Mouse (Mus musculus): Measurements from ENCODE around the gene Kdm6b. TPM values are rescaled to one million over a fixed set of nuclear protein-coding genes. Genes with fewer than 3 reads are reported as not detected.

The Kdm6b gene
- polyA plus RNA-seq, 1 experiment from 2014 or later: 22.0 TPM

- no peak overlapping the region for H3K27ac ChIP-seq (replicated peaks in 1 of 2; ENCODE audit: control insufficient read depth in 1 of 2, insufficient read depth in 1 of 2, low read depth in 2 of 2, low read length in 2 of 2)
- peaks cover 4% of the 10 kb centered on the region; the same call in 1 of the 2 replicates for H3K36me3 ChIP-seq (ENCODE audit: control insufficient read depth, insufficient read depth, low read length)
- WGBS: 47% methylated on average over 10 of the region's 10 CpGs
- H3K4me1 ChIP-seq (ENCODE audit: control insufficient read depth in 2 of 2, insufficient read depth in 2 of 2, low read length in 2 of 2): peaks cover 0 to 4% of the 10 kb centered on the region in 2 experiments; a peak in 1 of 4 replicates
- no peaks in the 10 kb centered on the region for H3K27me3 ChIP-seq (ENCODE audit: control insufficient read depth, insufficient read depth, low read length)
- H3K9ac ChIP-seq (ENCODE audit: low read length): no peak overlapping the region
- no peak overlapping the region for H3K4me2 ChIP-seq (ENCODE audit: low read length)
- no peaks in the 10 kb centered on the region for H3K9me3 ChIP-seq (ENCODE audit: control insufficient read depth, low read length)
- H3K4me3 ChIP-seq (ENCODE audit: control insufficient read depth in 1 of 2, insufficient read depth in 1 of 2, low read depth in 1 of 2, low read length in 2 of 2): no peak overlapping the region
- ATAC-seq (ENCODE audit: insufficient number of reproducible peaks, insufficient read depth, low FRiP score, low read depth): no peak
Observed at GRCm38 (mm10) chr11:69390400-69391034, 23.0 kb downstream of the Kdm6b start.

GRCm38 (mm10) chr11:69389531-69390399 lies 23.7 kb downstream of the Kdm6b start:
- no peak overlapping the region for H3K4me3 ChIP-seq (ENCODE audit: control insufficient read depth in 1 of 2, insufficient read depth in 1 of 2, low read depth in 1 of 2, low read length in 2 of 2)
- no peaks in the 10 kb centered on the region for H3K27me3 ChIP-seq (ENCODE audit: control insufficient read depth, insufficient read depth, low read length)
- H3K36me3 ChIP-seq (ENCODE audit: control insufficient read depth, insufficient read depth, low read length): peaks cover 4% of the 10 kb centered on the region; the same call in 1 of the 2 replicates
- no peaks in the 10 kb centered on the region for H3K9me3 ChIP-seq (ENCODE audit: control insufficient read depth, low read length)
- WGBS: 68% methylated on average over 14 of the region's 14 CpGs
- no peak overlapping the region for H3K9ac ChIP-seq (ENCODE audit: low read length)
- no peak overlapping the region for H3K27ac ChIP-seq (replicated peaks in 1 of 2; ENCODE audit: control insufficient read depth in 1 of 2, insufficient read depth in 1 of 2, low read depth in 2 of 2, low read length in 2 of 2)
- no peak overlapping the region for H3K4me2 ChIP-seq (ENCODE audit: low read length)
- peaks cover 0 to 4% of the 10 kb centered on the region in 2 experiments; a peak in 1 of 4 replicates for H3K4me1 ChIP-seq (ENCODE audit: control insufficient read depth in 2 of 2, insufficient read depth in 2 of 2, low read length in 2 of 2)
- ATAC-seq (ENCODE audit: insufficient number of reproducible peaks, insufficient read depth, low FRiP score, low read depth): no peak

DNA sequence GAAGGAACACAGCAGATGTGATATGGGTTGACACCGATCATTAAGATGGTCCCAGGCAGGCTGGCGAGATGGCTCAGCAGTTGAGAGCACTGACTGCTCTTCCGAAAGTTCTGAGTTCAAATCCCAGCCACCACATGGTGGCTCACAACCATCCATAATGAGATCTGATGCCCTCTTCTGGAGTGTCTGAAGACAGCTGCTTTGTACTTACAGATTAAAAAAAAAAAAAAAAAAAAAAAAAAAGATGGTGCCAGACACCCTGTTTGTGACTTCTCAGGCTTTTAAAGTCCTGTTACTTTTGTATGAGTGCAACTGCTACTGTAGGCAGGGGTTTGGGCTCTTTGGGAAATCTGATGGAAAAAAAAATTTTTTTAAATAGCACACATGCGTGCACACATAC lies 24.8 kb downstream of the Kdm6b start:
- peaks cover 4% of the 10 kb centered on the region; the same call in 1 of the 2 replicates for H3K36me3 ChIP-seq (ENCODE audit: control insufficient read depth, insufficient read depth, low read length)
- no peaks in the 10 kb centered on the region for H3K9me3 ChIP-seq (ENCODE audit: control insufficient read depth, low read length)
- H3K4me1 ChIP-seq (ENCODE audit: control insufficient read depth in 2 of 2, insufficient read depth in 2 of 2, low read length in 2 of 2): no peaks in the 10 kb centered on the region; a peak in 1 of 4 replicates
- H3K27me3 ChIP-seq (ENCODE audit: control insufficient read depth, insufficient read depth, low read length): no peaks in the 10 kb centered on the region
- H3K27ac ChIP-seq (replicated peaks in 1 of 2; ENCODE audit: control insufficient read depth in 1 of 2, insufficient read depth in 1 of 2, low read depth in 2 of 2, low read length in 2 of 2): no peak overlapping the region
- H3K4me2 ChIP-seq (ENCODE audit: low read length): no peak overlapping the region
- H3K4me3 ChIP-seq (ENCODE audit: control insufficient read depth in 1 of 2, insufficient read depth in 1 of 2, low read depth in 1 of 2, low read length in 2 of 2): no peak overlapping the region
- 95% methylated on average over 4 of the region's 4 CpGs for WGBS
- no peak for ATAC-seq (ENCODE audit: insufficient number of reproducible peaks, insufficient read depth, low FRiP score, low read depth)
- no peak overlapping the region for H3K9ac ChIP-seq (ENCODE audit: low read length)

- 70% methylated on average over 7 of the region's 7 CpGs for WGBS
- no peak for ATAC-seq (ENCODE audit: insufficient number of reproducible peaks, insufficient read depth, low FRiP score, low read depth)
- H3K9me3 ChIP-seq (ENCODE audit: control insufficient read depth, low read length): no peaks in the 10 kb centered on the region
- H3K27ac ChIP-seq (replicated peaks in 1 of 2; ENCODE audit: control insufficient read depth in 1 of 2, insufficient read depth in 1 of 2, low read depth in 2 of 2, low read length in 2 of 2): no peak overlapping the region
- no peak overlapping the region for H3K9ac ChIP-seq (ENCODE audit: low read length)
- no peaks in the 10 kb centered on the region for H3K27me3 ChIP-seq (ENCODE audit: control insufficient read depth, insufficient read depth, low read length)
- peaks cover 4 to 6% of the 10 kb centered on the region in 2 experiments; a peak in 2 of 4 replicates for H3K4me1 ChIP-seq (ENCODE audit: control insufficient read depth in 2 of 2, insufficient read depth in 2 of 2, low read length in 2 of 2)
- no peak overlapping the region for H3K4me2 ChIP-seq (ENCODE audit: low read length)
- no peak overlapping the region for H3K4me3 ChIP-seq (ENCODE audit: control insufficient read depth in 1 of 2, insufficient read depth in 1 of 2, low read depth in 1 of 2, low read length in 2 of 2)
- no peaks in the 10 kb centered on the region for H3K36me3 ChIP-seq (ENCODE audit: control insufficient read depth, insufficient read depth, low read length)
Observed at GRCm38 (mm10) chr11:69386758-69387157, 26.7 kb downstream of the Kdm6b start.

DNA sequence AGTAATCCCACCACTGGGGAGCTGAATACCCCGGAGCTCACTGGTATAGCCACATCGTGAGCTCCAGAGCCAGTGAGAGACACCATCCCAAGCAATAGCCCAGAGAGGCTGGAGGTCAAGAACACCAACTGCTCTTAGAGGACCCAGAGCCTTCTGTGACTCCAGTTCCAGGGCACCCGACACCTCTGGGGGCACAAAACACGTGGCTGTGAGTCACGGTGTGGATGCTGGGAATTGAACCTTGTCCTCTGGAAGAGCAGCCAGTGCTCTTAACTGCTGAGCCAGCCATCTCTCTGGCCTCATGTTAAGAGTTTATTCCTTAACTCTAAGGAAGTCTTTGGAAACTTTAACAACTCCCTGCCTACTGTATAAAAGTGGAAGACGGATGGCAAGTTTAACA lies 28.5 kb downstream of the Kdm6b start:
- no peak for ATAC-seq (ENCODE audit: insufficient number of reproducible peaks, insufficient read depth, low FRiP score, low read depth)
- Histone ChIP-seq H3K9me3 (ENCODE audit: control insufficient read depth, low read length) (no peaks in the 10 kb centered on the region), H3K4me1 (ENCODE audit: control insufficient read depth in 2 of 2, insufficient read depth in 2 of 2, low read length in 2 of 2) (peaks cover 7 to 16% of the 10 kb centered on the region in 2 experiments; a peak in 2 of 4 replicates), H3K27me3 (ENCODE audit: control insufficient read depth, insufficient read depth, low read length) (no peaks in the 10 kb centered on the region), H3K4me2 (ENCODE audit: low read length) (no peak overlapping the region), H3K36me3 (ENCODE audit: control insufficient read depth, insufficient read depth, low read length) (no peaks in the 10 kb centered on the region), H3K4me3 (ENCODE audit: control insufficient read depth in 1 of 2, insufficient read depth in 1 of 2, low read depth in 1 of 2, low read length in 2 of 2) (no peak overlapping the region), H3K9ac (ENCODE audit: low read length) (no peak overlapping the region), H3K27ac (replicated peaks in 1 of 2; ENCODE audit: control insufficient read depth in 1 of 2, insufficient read depth in 1 of 2, low read depth in 2 of 2, low read length in 2 of 2) (no peak overlapping the region)
- 79% methylated on average over 6 of the region's 6 CpGs for WGBS

DNA sequence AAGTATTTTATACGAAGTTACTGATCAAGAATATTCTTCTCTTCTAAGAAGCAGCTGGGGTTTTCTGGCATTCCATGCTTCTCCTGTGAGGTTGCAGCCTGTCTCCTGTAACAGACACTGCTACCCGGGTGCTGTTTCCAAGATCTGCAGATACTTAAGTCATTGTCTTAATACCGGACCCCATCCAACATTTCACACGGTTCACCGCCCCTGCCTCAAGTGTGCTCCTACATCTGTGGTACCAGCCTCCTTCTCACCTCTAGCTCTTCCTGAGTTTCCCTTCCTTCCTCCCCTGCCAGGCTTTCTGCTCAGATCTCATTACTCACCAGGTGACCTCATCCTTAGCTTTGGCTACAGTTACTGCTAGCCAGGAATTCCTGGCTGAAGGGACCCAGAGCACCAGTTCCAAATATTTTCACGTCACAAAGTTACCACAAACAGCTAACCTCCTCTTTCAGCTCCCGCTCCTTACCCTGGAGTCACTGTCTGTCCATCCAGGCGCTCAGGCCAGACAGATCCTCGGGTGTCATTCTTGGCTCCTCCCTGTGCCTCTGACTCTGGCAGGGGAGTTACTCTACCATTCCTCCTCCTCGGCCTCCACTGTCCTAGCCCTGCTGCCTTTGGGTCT lies 30.9 kb downstream of the Kdm6b start:
- Histone ChIP-seq H3K36me3 (ENCODE audit: control insufficient read depth, insufficient read depth, low read length) (no peaks in the 10 kb centered on the region), H3K4me1 (ENCODE audit: control insufficient read depth in 2 of 2, insufficient read depth in 2 of 2, low read length in 2 of 2) (peaks cover 7 to 16% of the 10 kb centered on the region in 2 experiments; a peak in 2 of 4 replicates), H3K27me3 (ENCODE audit: control insufficient read depth, insufficient read depth, low read length) (no peaks in the 10 kb centered on the region), H3K27ac (replicated peaks in 1 of 2; ENCODE audit: control insufficient read depth in 1 of 2, insufficient read depth in 1 of 2, low read depth in 2 of 2, low read length in 2 of 2) (no peak overlapping the region), H3K4me3 (ENCODE audit: control insufficient read depth in 1 of 2, insufficient read depth in 1 of 2, low read depth in 1 of 2, low read length in 2 of 2) (no peak overlapping the region), H3K9me3 (ENCODE audit: control insufficient read depth, low read length) (no peaks in the 10 kb centered on the region), H3K4me2 (ENCODE audit: low read length) (no peak overlapping the region), H3K9ac (ENCODE audit: low read length) (no peak overlapping the region)
- WGBS: 44% methylated on average over 10 of the region's 10 CpGs
- no peak for ATAC-seq (ENCODE audit: insufficient number of reproducible peaks, insufficient read depth, low FRiP score, low read depth)

DNA sequence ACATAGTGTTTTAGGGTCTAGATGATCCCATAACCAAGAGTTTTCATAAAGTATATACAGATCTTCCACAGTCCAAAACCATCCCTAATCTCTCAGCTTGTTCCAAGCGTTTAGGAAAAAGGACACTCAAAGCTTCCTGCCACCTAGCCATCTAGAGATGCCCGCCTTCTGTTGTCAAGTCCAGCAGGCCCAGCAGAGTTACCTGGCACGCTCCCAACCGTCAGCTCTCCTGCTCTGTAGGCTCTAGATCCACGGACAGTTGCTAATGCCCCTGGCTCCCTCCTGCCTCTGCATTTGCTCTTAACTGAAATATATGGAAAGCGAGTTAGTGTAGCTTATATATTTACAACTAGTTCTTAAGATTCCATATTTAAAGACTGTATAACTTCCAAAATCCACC lies 32.1 kb downstream of the Kdm6b start:
- Histone ChIP-seq H3K9ac (ENCODE audit: low read length) (no peak overlapping the region), H3K36me3 (ENCODE audit: control insufficient read depth, insufficient read depth, low read length) (0 out of 2 replicates have a peak, but pooled peaks cover 4% of the 10 kb centered on the region), H3K4me3 (ENCODE audit: control insufficient read depth in 1 of 2, insufficient read depth in 1 of 2, low read depth in 1 of 2, low read length in 2 of 2) (no peak overlapping the region), H3K27me3 (ENCODE audit: control insufficient read depth, insufficient read depth, low read length) (no peaks in the 10 kb centered on the region), H3K4me2 (ENCODE audit: low read length) (no peak overlapping the region), H3K9me3 (ENCODE audit: control insufficient read depth, low read length) (no peaks in the 10 kb centered on the region), H3K4me1 (ENCODE audit: control insufficient read depth in 2 of 2, insufficient read depth in 2 of 2, low read length in 2 of 2) (peaks cover 7 to 16% of the 10 kb centered on the region in 2 experiments; a peak in 2 of 4 replicates), H3K27ac (replicated peaks in 1 of 2; ENCODE audit: control insufficient read depth in 1 of 2, insufficient read depth in 1 of 2, low read depth in 2 of 2, low read length in 2 of 2) (no peak overlapping the region)
- 67% methylated on average over 6 of the region's 6 CpGs for WGBS
- ATAC-seq (ENCODE audit: insufficient number of reproducible peaks, insufficient read depth, low FRiP score, low read depth): no peak
